Mouse (Mus musculus): ENCODE measurements around the gene Tmco2. TPM values are rescaled to one million over a fixed set of nuclear protein-coding genes. Genes with fewer than 3 reads are reported as not detected.

Tmco2 gene
- total and polyA plus RNA-seq, 3 experiments = not detected

DNA sequence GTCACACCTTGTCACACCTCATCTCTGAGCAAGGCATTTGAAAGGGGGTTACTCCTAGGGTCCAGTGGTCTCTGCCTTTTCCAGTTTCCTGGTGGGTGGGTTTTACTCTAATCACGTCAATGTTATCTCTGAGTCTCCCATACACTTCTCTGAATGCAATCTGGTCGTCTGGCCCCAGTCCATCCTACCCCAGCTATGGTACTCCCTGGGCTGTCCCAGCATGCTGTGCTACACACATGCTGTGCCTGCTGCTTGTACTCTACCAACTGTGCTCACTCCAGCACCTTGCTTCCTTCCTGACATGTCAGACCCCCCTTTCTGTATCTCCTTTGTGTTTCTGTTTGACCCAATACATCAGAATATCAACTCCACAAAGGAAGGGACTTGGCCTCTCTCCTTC, 52.0 kb downstream of the Tmco2 start:
- H3K36me3 ChIP-seq (replicated peaks in 1 of 2; ENCODE audit: control insufficient read depth in 1 of 2, insufficient read depth in 1 of 2, low read length in 1 of 2) = peaks cover 15 to 45% of the 10 kb centered on the region in 2 experiments
- no peak overlapping the region for H3K27ac ChIP-seq (ENCODE audit: insufficient read depth, low read depth)
- H3K4me3 ChIP-seq (replicated peaks in 1 of 3; ENCODE audit: low read depth in 2 of 3, low read length in 2 of 3, poor library complexity in 1 of 3) = no peak overlapping the region
- H3K79me2 ChIP-seq (replicated peaks; ENCODE audit: control insufficient read depth, extremely low read depth, insufficient read depth, poor library complexity, severe bottlenecking) = no peaks in the 10 kb centered on the region
- TF ChIP-seq ELF1 (IDR thresholded peaks at IDR 0.05; ENCODE audit: low read depth, low read length) (no peak), ZMIZ1 (IDR thresholded peaks at IDR 0.05; ENCODE audit: low read depth, low read length) (no peak), MXI1 (IDR thresholded peaks at IDR 0.05; ENCODE audit: low read depth, low read length) (no peak), UBTF (IDR thresholded peaks at IDR 0.05; ENCODE audit: low read depth, low read length) (no peak), MAZ (IDR thresholded peaks at IDR 0.05; ENCODE audit: low read depth, low read length) (no peak), HCFC1 (IDR thresholded peaks at IDR 0.05; ENCODE audit: low read depth, low read length) (no peak), IRF4 (IDR thresholded peaks at IDR 0.05; ENCODE audit: low read depth, low read length) (no peak)
- no peaks in the 10 kb centered on the region for H3K27me3 ChIP-seq (replicated peaks)
- no peak overlapping the region for H3K4me2 ChIP-seq (ENCODE audit: insufficient read depth, low read depth, poor library complexity, severe bottlenecking)
- DNase-seq (ENCODE audit: extremely low read depth) = no peak
- peaks cover 0 to 3% of the 10 kb centered on the region in 2 experiments; a peak in 1 of 4 replicates for H3K4me1 ChIP-seq (ENCODE audit: control insufficient read depth in 1 of 2, insufficient read depth in 2 of 2)
- no peaks in the 10 kb centered on the region for H3K9me3 ChIP-seq (replicated peaks; ENCODE audit: low read length)
- no peak overlapping the region for H3K9ac ChIP-seq (ENCODE audit: insufficient read depth, low read depth)
- in situ Hi-C loops (cut with MboI; ENCODE audit: low pct_ligation_motif_present, low pct_unique_long_range_greater_than_20kb, low sequenced_read_pairs) (no loop called here), dilution Hi-C loops (cut with MboI; ENCODE audit: extremely low pct_ligation_motif_present, extremely low pct_unique_long_range_greater_than_20kb, low sequenced_read_pairs) (no loop called here)

DNA sequence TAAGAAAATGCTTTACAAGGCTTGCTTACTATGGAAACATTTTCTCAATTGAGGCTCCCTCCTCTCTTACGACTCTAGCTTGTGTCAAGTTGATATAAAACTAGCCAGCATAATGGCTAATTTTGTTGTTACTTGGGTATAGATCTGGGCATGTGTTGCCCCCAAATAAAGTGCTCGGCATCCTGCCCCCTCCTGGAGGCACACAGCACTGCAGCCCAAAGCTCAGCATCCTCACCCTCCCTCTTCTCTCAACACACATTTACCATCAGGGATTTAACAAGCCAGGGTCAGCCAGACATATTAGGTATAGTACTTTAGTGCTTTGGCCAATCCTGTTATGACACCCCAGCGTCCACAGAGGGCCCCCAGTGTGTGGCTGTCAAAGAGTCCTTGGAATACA, 52.7 kb downstream of the Tmco2 start:
- no peaks in the 10 kb centered on the region for H3K27me3 ChIP-seq (replicated peaks)
- in situ Hi-C loops (cut with MboI; ENCODE audit: low pct_ligation_motif_present, low pct_unique_long_range_greater_than_20kb, low sequenced_read_pairs) (no loop called here), dilution Hi-C loops (cut with MboI; ENCODE audit: extremely low pct_ligation_motif_present, extremely low pct_unique_long_range_greater_than_20kb, low sequenced_read_pairs) (no loop called here)
- peak; percentile 21 for DNase-seq (ENCODE audit: extremely low read depth)
- no peak overlapping the region for H3K9ac ChIP-seq (ENCODE audit: insufficient read depth, low read depth)
- H3K4me3 ChIP-seq (replicated peaks in 1 of 3; ENCODE audit: low read depth in 2 of 3, low read length in 2 of 3, poor library complexity in 1 of 3) = no peak overlapping the region
- no peak overlapping the region for H3K4me2 ChIP-seq (ENCODE audit: insufficient read depth, low read depth, poor library complexity, severe bottlenecking)
- no peak overlapping the region for H3K27ac ChIP-seq (ENCODE audit: insufficient read depth, low read depth)
- H3K4me1 ChIP-seq (ENCODE audit: control insufficient read depth in 1 of 2, insufficient read depth in 2 of 2) = peaks cover 0 to 6% of the 10 kb centered on the region in 2 experiments; a peak in 1 of 4 replicates
- TF ChIP-seq CTCF (conservative IDR thresholded peaks at IDR 0.05 in 1 of 2, IDR thresholded peaks at IDR 0.05 in 1 of 2; ENCODE audit: low read depth in 2 of 2, low read length in 2 of 2) (peak; percentile 67 to 68), RAD21 (IDR thresholded peaks at IDR 0.05; ENCODE audit: low read depth, low read length) (peak; percentile 4), ZMIZ1 (IDR thresholded peaks at IDR 0.05; ENCODE audit: low read depth, low read length) (no peak), KAT2A (IDR thresholded peaks at IDR 0.05; ENCODE audit: insufficient replicate concordance, low read length) (no peak), POLR2A (IDR thresholded peaks at IDR 0.05; ENCODE audit: low read depth, low read length) (no peak), SMC3 (IDR thresholded peaks at IDR 0.05; ENCODE audit: low read depth, low read length) (peak; percentile 38)
- H3K79me2 ChIP-seq (replicated peaks; ENCODE audit: control insufficient read depth, extremely low read depth, insufficient read depth, poor library complexity, severe bottlenecking) = no peaks in the 10 kb centered on the region
- H3K36me3 ChIP-seq (replicated peaks in 1 of 2; ENCODE audit: control insufficient read depth in 1 of 2, insufficient read depth in 1 of 2, low read length in 1 of 2) = peaks cover 15 to 40% of the 10 kb centered on the region in 2 experiments
- H3K9me3 ChIP-seq (replicated peaks; ENCODE audit: low read length) = no peaks in the 10 kb centered on the region

Other genes starting within 250 kb of the Tmco2 start
- 13.4 and 13.9 TPM in 2 replicates for gene Exo5, start 184.2 kb downstream of the Tmco2 start, total RNA-seq (2012; rRNA removed)
- gene Exo5, start 184.2 kb downstream of the Tmco2 start, total RNA-seq (2014; rRNA removed) = 17.4 and 23.0 TPM in 2 replicates
- gene Exo5, start 184.2 kb downstream of the Tmco2 start, polyA plus RNA-seq (2012; ENCODE audit: insufficient read length, low read depth) = 24.0 and 25.3 TPM in 2 replicates
- gene Zfp69, start 157.5 kb downstream of the Tmco2 start, total RNA-seq (2012; rRNA removed) = 0.71 and 0.89 TPM in 2 replicates
- 0.46 and 0.72 TPM in 2 replicates for gene Zfp69, start 157.5 kb downstream of the Tmco2 start, total RNA-seq (2014; rRNA removed)
- gene Zfp69, start 157.5 kb downstream of the Tmco2 start, polyA plus RNA-seq (2012; ENCODE audit: insufficient read length, low read depth) = 1.3 and 2.2 TPM in 2 replicates
- gene Smap2, start 92.0 kb downstream of the Tmco2 start, total RNA-seq (2012; rRNA removed) = 27.4 and 29.1 TPM in 2 replicates
- 20.0 and 20.1 TPM in 2 replicates for gene Smap2, start 92.0 kb downstream of the Tmco2 start, total RNA-seq (2014; rRNA removed)
- 110 and 111 TPM in 2 replicates for gene Smap2, start 92.0 kb downstream of the Tmco2 start, polyA plus RNA-seq (2012; ENCODE audit: insufficient read length, low read depth)
- not detected in 2 replicates for gene Col9a2, start 69.8 kb downstream of the Tmco2 start, total RNA-seq (2012; rRNA removed)
- not detected in 2 replicates for gene Col9a2, start 69.8 kb downstream of the Tmco2 start, total RNA-seq (2014; rRNA removed)
- gene Col9a2, start 69.8 kb downstream of the Tmco2 start, polyA plus RNA-seq (2012; ENCODE audit: insufficient read length, low read depth) = not detected in 2 replicates
- gene Zmpste24, start 11.0 kb downstream of the Tmco2 start, total RNA-seq (2012; rRNA removed) = 22.3 and 30.4 TPM in 2 replicates
- 55.7 and 58.1 TPM in 2 replicates for gene Zmpste24, start 11.0 kb downstream of the Tmco2 start, total RNA-seq (2014; rRNA removed)
- 52.8 and 59.1 TPM in 2 replicates for gene Zmpste24, start 11.0 kb downstream of the Tmco2 start, polyA plus RNA-seq (2012; ENCODE audit: insufficient read length, low read depth)
- 13.2 and 17.4 TPM in 2 replicates for gene Rlf, start 105.9 kb upstream of the Tmco2 start, total RNA-seq (2012; rRNA removed)
- gene Rlf, start 105.9 kb upstream of the Tmco2 start, total RNA-seq (2014; rRNA removed) = 25.1 and 25.5 TPM in 2 replicates
- 8.8 and 9.4 TPM in 2 replicates for gene Rlf, start 105.9 kb upstream of the Tmco2 start, polyA plus RNA-seq (2012; ENCODE audit: insufficient read length, low read depth)
- gene Gm12888, start 215.7 kb upstream of the Tmco2 start, total RNA-seq (2012; rRNA removed) = not detected in 2 replicates
- not detected in 2 replicates for gene Gm12888, start 215.7 kb upstream of the Tmco2 start, total RNA-seq (2014; rRNA removed)
- not detected in 2 replicates for gene Gm12888, start 215.7 kb upstream of the Tmco2 start, polyA plus RNA-seq (2012; ENCODE audit: insufficient read length, low read depth)

Data from CH12.LX (cell line).